Mouse (Mus musculus) limb, embryonic 14.5 days (tissue): Measurements from ENCODE around the gene Tex26. TPM values are rescaled to one million over a fixed set of nuclear protein-coding genes. Genes with fewer than 3 reads are reported as not detected.

ENCODE experiments used
- ATAC-seq: fragments of 200-750 bp; cut with Nextera tagmentation; 2 replicates; pipeline ENCODE4 v1.8.0; 2017; ENCODE audit warnings: low read depth, moderate number of reproducible peaks, moderate TSS enrichment; ENCODE audit not compliant: low FRiP score
- DNase-seq: peaks from one replicate; pipeline ENCODE4 v3.0.0-alpha.2; 2015; ENCODE audit warnings: low spot score
- H3K27ac ChIP-seq: fragments of 300-500 bp; sonication (generic); replicated peaks from 2 replicates; pipeline ENCODE4 v1.5.1; 2014; ENCODE audit warnings: low read depth, mild to moderate bottlenecking, low read length, moderate library complexity, mixed read lengths
- H3K27me3 ChIP-seq: fragments of 300-500 bp; sonication (generic); 2 replicates; pipeline ENCODE4 v1.6.1; 2014; ENCODE audit warnings: low read length, mixed read lengths; ENCODE audit not compliant: control insufficient read depth, insufficient read depth
- H3K36me3 ChIP-seq: fragments of 300-500 bp; sonication (generic); 2 replicates; pipeline ENCODE4 v1.6.1; 2014; ENCODE audit warnings: mild to moderate bottlenecking, low read length, moderate library complexity, mixed read lengths; ENCODE audit not compliant: control insufficient read depth, insufficient read depth
- H3K4me1 ChIP-seq: fragments of 300-500 bp; sonication (generic); 2 replicates; pipeline ENCODE4 v1.6.1; 2014; ENCODE audit warnings: antibody characterized with exemption, low read length, mixed read lengths; ENCODE audit not compliant: control insufficient read depth, insufficient read depth
- H3K4me2 ChIP-seq: fragments of 300-500 bp; sonication (generic); replicated peaks from 2 replicates; pipeline ENCODE4 v1.6.1; 2014; ENCODE audit warnings: low read depth, mild to moderate bottlenecking, low read length, moderate library complexity; ENCODE audit not compliant: severe bottlenecking
- H3K4me3 ChIP-seq: fragments of 300-500 bp; sonication (generic); replicated peaks from 2 replicates; pipeline ENCODE4 v1.5.1; 2014; ENCODE audit warnings: low read length
- H3K9ac ChIP-seq: fragments of 300-500 bp; sonication (generic); 2 replicates; pipeline ENCODE4 v1.6.1; 2014; ENCODE audit warnings: mild to moderate bottlenecking, low read depth, low read length, moderate library complexity; ENCODE audit not compliant: severe bottlenecking
- H3K9me3 ChIP-seq: fragments of 300-500 bp; sonication (generic); 2 replicates; pipeline ENCODE4 v1.6.1; 2016; ENCODE audit warnings: low read length; ENCODE audit not compliant: control insufficient read depth
- POLR2A ChIP-seq: fragments of 200-500 bp; IDR thresholded peaks from 2 replicates; pipeline ENCODE4 v1.8.0; 2012; ENCODE audit warnings: inconsistent platforms, mild to moderate bottlenecking, moderate library complexity, borderline replicate concordance; ENCODE audit not compliant: insufficient read depth, insufficient read length; ENCODE audit errors: extremely low read depth
- WGBS: fragments of 180-500 bp; shearing (Covaris S2); extraction: QIAGEN DNeasy Blood & Tissue Kit; methylation state at CpG from one replicate; pipeline ENCODE4 v1.1.7; 2014; 5-methylcytosine and 5-hydroxymethylcytosine counted together
- polyA plus RNA-seq, 2 experiments: library from polyadenylated mRNA; depleted of rRNA in 1 of 2; stranded (reverse) in 1 of 2; unstranded in 1 of 2; fragments of >200 nt; fragmentation: Nextera tagmentation in 1 of 2; extraction: Ambion mirVana in 1 of 2; gene quantifications; 2 replicates each; pipeline versions ENCODE4 v1.2.1 to v1.2.3; 2012 to 2014

The Tex26 gene
- polyA plus RNA-seq, 2 experiments: 0.36 to 0.50 TPM

DNA sequence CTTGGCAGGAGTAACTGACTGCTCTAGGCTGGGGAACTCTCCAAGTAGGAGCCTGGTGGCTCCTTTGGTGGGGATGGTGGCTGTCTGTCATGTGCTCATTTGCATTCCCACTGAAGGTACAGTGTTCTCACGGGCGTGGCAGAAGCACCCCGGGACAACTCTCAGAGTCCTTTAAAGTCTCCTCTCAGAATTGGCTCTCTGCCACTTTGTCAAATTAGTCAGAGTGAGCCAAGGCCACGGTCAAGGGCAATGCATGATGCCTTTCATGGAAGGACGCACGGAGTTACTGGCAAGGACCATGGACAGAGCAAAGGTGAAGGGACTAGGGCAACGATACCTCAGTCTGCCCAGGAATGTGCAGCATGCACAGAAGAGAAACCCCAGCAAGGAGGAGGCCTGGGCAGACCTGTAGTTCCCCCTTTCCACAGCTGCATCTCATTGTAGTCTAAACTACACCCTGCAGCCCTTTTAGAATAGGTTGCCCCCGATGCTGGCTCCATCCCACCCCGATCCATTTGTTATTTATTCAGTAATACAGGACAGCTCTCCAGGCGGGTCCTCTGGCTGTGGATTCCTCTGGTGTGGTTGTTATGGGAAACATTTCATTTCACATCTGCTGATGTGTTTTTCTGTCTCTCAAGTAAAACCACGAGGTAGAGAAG, 49.0 kb downstream of the Tex26 start:
- Histone ChIP-seq H3K27ac (no peak overlapping the region), H3K9ac (no peak overlapping the region), H3K36me3 (no peaks in the 10 kb centered on the region), H3K4me1 (peaks cover 5% of the 10 kb centered on the region), H3K4me3 (no peak overlapping the region), H3K27me3 (no peaks in the 10 kb centered on the region), H3K4me2 (no peak overlapping the region), H3K9me3 (no peaks in the 10 kb centered on the region)
- DNase-seq (peak; percentile 7), ATAC-seq (0 out of 2 replicates have a peak, but pooled peaks have one; percentile 23)
- 37% methylated on average over 11 of the region's 11 CpGs for WGBS
- no peak for TF ChIP-seq POLR2A

GRCm38 (mm10) chr5:149489136-149489535, 49.7 kb downstream of the Tex26 start:
- no peak for TF ChIP-seq POLR2A
- Histone ChIP-seq H3K4me2 (no peak overlapping the region), H3K4me1 (peaks cover 5% of the 10 kb centered on the region), H3K9me3 (no peaks in the 10 kb centered on the region), H3K27ac (no peak overlapping the region), H3K27me3 (no peaks in the 10 kb centered on the region), H3K4me3 (no peak overlapping the region), H3K9ac (no peak overlapping the region), H3K36me3 (no peaks in the 10 kb centered on the region)
- ATAC-seq (0 out of 2 replicates have a peak, but pooled peaks have one; percentile 30), DNase-seq (peak; percentile 17)
- 53% methylated on average over 11 of the region's 11 CpGs for WGBS

GRCm38 (mm10) chr5:149490275-149490674, 50.8 kb downstream of the Tex26 start:
- Histone ChIP-seq H3K4me3 (no peak overlapping the region), H3K9ac (no peak overlapping the region), H3K4me1 (peaks cover 5% of the 10 kb centered on the region), H3K27me3 (no peaks in the 10 kb centered on the region), H3K36me3 (no peaks in the 10 kb centered on the region), H3K4me2 (no peak overlapping the region), H3K27ac (no peak overlapping the region), H3K9me3 (no peaks in the 10 kb centered on the region)
- ATAC-seq (no peak), DNase-seq (no peak)
- no peak for TF ChIP-seq POLR2A
- WGBS: 75% methylated on average over 15 of the region's 15 CpGs

- 31% methylated on average over 6 of the region's 6 CpGs for WGBS
- ATAC-seq: no peak
- H3K27me3 ChIP-seq: no peaks in the 10 kb centered on the region
Measured at GRCm38 (mm10) chr5:149495655-149496054, 56.2 kb downstream of the Tex26 start.

GRCm38 (mm10) chr5:149496401-149497066, 57.1 kb downstream of the Tex26 start:
- ATAC-seq (no peak), DNase-seq (no peak)
- no peaks in the 10 kb centered on the region for H3K9me3 ChIP-seq
- H3K4me2 ChIP-seq: no peak overlapping the region
- H3K36me3 ChIP-seq: no peaks in the 10 kb centered on the region
- H3K4me1 ChIP-seq: 0 out of 2 replicates have a peak, but pooled peaks cover 2% of the 10 kb centered on the region
- no peak overlapping the region for H3K4me3 ChIP-seq
- no peak overlapping the region for H3K9ac ChIP-seq
- no peak for TF ChIP-seq POLR2A
- H3K27ac ChIP-seq: no peak overlapping the region
- no peaks in the 10 kb centered on the region for H3K27me3 ChIP-seq
- 62% methylated on average over 12 of the region's 12 CpGs for WGBS

More at GRCm38 (mm10) chr5:149495655-149496054, 56.2 kb downstream of the Tex26 start:
- TF ChIP-seq POLR2A: no peak
- Histone ChIP-seq H3K4me2 (no peak overlapping the region), H3K27ac (no peak overlapping the region), H3K36me3 (no peaks in the 10 kb centered on the region), H3K9me3 (no peaks in the 10 kb centered on the region), H3K4me1 (0 out of 2 replicates have a peak, but pooled peaks cover 2% of the 10 kb centered on the region), H3K9ac (no peak overlapping the region), H3K4me3 (no peak overlapping the region)
- no peak for DNase-seq
